Mouse (Mus musculus) myocyte (in vitro differentiated cells): Measurements from ENCODE around the gene Spata31d1b.

ENCODE experiments used
- MAX ChIP-seq: IDR thresholded peaks from one replicate; pipeline ENCODE4 v1.6.1; 2011; ENCODE audit warnings: low read depth, mild to moderate bottlenecking, control low read depth
- POLR2A ChIP-seq: IDR thresholded peaks from one replicate; pipeline ENCODE4 v1.6.1; 2011; ENCODE audit warnings: low read depth, mild to moderate bottlenecking, control low read depth, moderate library complexity; ENCODE audit not compliant: insufficient read length

- TF ChIP-seq POLR2A (no peak), MAX (no peak)
Observed at GRCm38 (mm10) chr13:59750310-59750709, 38.2 kb downstream of the Spata31d1b start.
